Mouse (Mus musculus) adrenal gland, adult 18-20 months (tissue): ENCODE measurements around the gene Foxn3. TPM values are rescaled to one million over a fixed set of nuclear protein-coding genes. Genes with fewer than 3 reads are reported as not detected.

Source experiments
- DNase-seq, 2 experiments: peaks; one replicate each; pipeline ENCODE4 v3.0.0; 2021 to 2022; ENCODE audit warnings: low spot score in 2 of 2
- total RNA-seq, 2 experiments: library from RNA; stranded (reverse); gene quantifications; 1 replicate in 1 of 2; 2 replicates in 1 of 2; pipeline ENCODE4 v1.2.3; 2021

The Foxn3 gene
- total RNA-seq, 2 experiments from 2014 or later, result 41.4 to 49.2 TPM

DNA sequence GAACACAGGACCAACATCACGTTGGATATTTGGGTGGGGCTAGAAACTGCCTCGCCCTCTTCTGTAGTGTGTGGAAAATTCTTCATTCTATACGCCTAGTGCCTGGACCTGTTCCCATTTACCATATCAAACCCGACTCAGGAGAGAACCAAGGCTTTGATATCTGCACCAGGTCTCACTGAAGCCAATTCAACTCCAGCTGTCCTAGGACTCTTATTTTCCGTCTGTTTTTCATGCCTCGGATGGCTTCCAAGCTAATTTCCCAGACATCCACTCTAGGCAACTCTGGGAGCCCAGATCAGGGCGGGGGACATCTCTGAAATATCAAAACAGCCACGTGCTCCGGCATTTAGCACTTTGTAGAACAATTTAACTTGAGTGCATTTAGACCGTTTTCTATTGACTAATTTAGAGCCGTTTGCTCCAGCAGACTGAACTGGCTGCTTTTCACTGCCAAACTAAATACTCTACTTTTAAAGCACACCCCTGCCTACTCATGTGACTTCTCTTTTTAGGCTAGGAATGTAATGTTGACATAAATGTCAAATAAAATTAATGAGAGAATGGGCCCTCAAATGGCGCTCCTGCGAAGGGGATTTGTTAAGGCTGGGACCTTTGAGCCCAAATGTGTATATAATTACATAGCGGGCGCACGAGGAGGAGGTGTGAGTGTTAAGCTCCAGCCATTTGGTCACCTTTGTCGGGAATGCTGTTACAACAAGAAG, 33.5 kb downstream of the Foxn3 start:
- DNase-seq, result no peak

- DNase-seq, result no peak
Observed at GRCm38 (mm10) chr12:99528958-99529357, 34.4 kb downstream of the Foxn3 start.

GRCm38 (mm10) chr12:99527452-99527851, 35.9 kb downstream of the Foxn3 start:
- DNase-seq, result no peak

- DNase-seq, result no peak
Observed at GRCm38 (mm10) chr12:99526571-99527140, 36.7 kb downstream of the Foxn3 start.

DNA sequence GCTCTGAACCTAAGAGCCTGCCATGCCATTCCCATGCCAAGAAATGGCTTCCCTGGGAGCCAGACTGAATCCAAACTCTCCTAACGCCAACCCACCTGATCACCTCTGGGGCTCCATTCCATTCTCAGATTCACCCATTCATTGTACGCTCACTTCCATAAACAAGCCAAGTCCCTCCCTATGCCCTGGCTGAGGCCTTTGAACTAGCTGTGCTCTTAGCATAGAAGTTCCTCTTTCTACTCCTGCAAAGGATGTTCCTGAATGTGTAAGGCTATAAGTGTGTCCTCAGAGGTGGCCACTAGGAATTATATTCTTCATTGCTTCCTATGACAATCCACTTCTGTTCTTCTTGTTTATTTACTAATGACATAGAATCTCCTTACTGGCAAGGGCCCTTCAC, 40.5 kb downstream of the Foxn3 start:
- DNase-seq, result no peak

- no peak for DNase-seq
Observed at GRCm38 (mm10) chr12:99519862-99520261, 43.5 kb downstream of the Foxn3 start.

- DNase-seq, result peak in 1 of 2 experiments; percentile 15
Observed at GRCm38 (mm10) chr12:99519191-99519614, 44.2 kb downstream of the Foxn3 start.

GRCm38 (mm10) chr12:99518640-99519039, 44.7 kb downstream of the Foxn3 start:
- DNase-seq, result no peak

DNA sequence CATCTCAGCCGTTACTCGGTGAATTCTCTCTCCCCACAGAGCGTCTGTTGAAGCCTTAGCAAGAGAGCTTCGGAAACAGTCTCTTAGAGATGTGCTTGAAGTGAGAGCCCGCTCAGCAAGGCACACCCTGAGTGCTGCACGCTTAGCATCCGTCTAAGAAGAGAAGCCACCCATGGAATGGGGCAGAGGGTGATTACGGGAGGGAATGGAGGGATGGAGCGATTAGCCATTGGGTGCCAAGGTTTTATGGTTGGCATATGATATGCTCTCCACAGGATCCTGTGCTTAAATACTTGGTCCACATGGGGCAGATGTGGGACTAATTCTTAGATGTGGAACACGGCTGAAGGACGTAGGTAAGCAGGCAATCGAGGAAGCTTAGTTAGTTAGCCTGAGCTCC, 45.3 kb downstream of the Foxn3 start:
- no peak for DNase-seq

DNA sequence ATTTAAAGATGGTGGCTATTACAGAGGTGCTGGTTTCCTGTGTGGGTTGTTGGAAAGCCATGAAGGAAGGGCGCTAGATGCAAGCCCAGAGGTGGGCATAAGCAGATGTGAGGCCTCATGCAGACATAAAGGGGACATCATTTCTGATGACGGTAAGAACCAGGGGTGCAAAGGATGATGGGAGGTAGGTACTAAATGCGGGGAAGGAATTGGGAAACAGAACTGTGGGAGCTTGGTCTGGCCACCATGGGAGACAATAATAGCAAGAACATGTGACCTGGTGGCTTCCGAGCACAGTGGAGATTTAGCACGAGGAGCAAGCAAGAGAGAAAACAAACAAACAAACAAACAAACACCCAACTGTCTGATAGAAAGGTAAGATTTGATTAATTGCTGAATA, 46.1 kb downstream of the Foxn3 start:
- DNase-seq, result no peak

- no peak for DNase-seq
Observed at GRCm38 (mm10) chr12:99515481-99515880, 47.9 kb downstream of the Foxn3 start.

DNA sequence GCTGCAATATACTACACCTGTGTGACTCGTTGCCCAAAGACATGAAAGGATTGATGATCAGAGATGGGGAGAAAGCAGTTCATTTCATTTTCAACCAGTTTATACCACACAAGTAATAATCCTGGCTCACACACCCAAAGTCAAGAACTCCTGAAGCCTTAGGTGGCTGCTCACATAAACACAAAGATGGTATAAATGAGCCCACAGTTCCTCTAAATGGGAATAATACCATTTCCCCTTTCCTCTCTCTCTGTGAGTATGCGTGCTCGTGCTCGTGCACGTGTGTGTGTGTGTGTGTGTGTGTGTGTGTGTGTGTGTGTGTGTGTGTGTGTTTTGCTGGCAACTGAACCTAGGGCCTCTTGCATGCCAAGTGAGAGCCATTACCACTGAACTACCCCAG, 51.7 kb downstream of the Foxn3 start:
- no peak for DNase-seq

DNA sequence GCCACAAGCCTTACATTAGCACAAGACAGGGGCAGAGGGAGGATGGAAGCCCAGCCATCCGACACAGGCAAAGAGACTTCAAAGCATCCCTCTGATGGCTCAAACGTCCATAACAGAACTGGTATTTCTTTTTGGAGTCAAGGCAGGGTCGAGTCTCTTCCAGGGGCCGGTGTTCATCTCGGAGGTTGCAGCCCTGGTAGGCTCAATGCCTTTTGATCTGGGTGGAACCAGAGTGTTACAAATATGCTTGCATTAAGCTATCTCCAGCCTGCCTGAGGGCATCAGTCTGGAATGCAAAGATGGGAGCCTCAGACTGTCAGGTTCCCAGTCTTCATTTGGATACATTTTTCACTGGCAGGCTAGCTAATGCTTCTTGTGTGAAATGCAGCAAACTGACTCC, 52.6 kb downstream of the Foxn3 start:
- no peak for DNase-seq

GRCm38 (mm10) chr12:99502225-99502624, 61.2 kb downstream of the Foxn3 start:
- DNase-seq, result no peak

DNA sequence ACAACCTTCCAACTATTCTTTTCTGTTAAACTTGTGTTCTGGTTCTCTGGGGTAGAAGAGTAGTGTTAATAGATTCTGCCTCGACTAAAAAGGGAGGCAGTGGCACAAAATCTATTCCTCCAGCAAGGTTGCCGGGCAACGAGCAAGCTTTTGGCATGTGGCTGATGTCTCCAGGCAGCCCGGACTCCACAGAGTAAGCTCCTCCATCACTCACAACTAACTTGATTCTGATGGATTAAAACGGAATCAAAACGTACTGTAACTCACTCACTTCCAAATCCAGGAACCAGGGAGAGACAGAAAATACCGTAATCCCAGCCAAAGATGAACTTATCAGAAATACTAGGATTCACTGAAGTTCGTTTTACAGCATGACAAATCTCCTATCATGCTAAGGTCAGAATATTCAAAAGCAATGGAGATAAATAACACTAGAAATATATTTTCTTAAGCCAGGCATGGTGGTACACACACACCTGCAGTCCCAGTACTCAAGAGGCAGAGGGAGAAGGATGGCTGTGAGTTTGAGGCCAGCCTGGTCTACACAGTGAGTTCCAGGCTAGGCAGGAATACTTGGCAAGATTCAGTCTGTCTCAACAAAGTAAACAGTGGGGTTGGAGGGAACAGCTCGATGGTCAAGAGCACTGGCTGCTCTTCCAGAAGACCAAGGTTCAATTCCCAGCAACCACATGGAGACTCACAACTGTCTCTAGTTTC, 64.2 kb downstream of the Foxn3 start:
- DNase-seq, result no peak

DNA sequence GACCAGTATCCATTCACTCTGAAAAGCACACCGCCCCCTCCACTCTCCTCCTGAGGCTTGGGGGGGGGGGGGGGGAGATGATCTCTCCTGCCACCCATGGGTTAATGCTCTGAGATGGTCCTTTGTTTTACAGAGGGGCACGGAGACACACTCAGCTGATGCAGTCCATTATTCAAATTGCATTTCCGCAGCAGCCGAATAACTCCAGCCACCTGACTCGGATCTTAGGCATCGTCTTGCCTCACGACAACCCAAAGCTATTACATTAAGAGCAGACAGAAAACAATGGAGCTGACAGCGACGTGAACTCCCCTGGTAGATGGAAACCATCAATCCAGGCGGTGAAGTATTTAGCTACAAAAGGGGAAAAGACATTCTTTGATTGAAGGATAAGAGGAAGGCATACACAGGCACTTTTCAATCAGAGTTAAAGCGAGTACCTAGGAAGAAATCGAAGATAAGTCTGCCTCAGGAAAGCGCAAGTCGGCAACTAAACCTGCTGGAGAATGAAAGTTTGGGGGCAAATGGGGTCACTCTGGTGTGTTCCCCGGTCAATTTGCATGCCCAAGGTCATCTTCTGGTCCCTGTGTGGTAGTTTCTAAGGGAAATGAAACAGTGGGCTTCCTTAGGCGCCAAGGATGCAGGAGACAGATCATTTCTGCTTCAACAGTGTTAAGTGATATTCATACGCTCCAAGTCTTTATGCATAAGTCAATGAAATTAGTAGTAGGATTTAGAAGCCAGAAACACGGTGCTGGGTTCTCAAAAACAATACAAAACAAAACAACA, 65.0 kb downstream of the Foxn3 start:
- DNase-seq, result no peak

- no peak for DNase-seq
Observed at GRCm38 (mm10) chr12:99496945-99497344, 66.4 kb downstream of the Foxn3 start.

DNA sequence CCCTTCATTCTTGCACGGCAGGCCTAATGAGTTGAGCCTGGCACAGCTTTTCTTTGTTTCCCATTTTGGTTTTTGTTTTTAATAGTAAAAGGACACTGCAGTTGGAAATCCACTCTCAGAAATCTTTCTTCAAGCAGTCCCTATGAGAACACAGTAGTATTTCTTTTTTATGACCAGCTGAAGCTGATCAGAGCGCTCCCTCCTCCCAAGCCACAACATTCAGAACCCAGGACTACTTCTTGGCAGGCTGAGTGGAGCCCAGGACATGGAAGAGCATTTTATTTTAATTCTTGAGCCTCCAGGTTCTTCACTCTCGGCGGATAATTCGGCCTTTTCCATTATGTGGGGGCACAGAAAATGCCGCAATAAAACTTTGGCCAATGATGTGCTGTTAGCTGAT, 73.2 kb downstream of the Foxn3 start:
- DNase-seq, result no peak

DNA sequence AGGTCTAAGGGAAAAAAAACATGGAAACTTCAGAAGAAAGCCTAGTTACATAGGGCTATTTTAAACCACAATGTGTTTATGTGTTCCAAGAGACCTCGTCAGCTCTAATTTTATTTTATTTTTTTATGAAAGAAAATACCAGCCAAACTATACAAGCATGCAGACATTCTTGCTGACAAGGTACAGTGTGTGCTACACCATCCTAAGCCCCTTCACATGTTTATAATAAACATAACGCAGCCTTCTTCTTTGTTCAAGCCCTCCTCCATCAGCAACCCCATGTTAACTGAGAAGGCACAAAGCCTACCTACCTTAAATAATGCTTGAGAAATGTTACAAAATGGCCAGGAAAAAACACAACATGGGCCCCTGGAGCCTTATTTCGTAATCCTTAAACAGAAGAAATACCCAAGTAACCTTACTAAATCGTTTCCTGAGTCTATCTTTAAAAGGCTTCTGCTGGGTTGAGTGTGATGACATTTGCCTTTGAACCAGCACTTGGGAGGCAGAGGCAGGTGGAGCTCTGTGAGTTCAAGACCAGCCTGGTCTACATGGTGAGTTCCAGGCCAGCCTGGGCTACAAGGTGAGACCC, 74.3 kb downstream of the Foxn3 start:
- no peak for DNase-seq

GRCm38 (mm10) chr12:99480372-99480771, 83.0 kb downstream of the Foxn3 start:
- DNase-seq, result no peak

DNA sequence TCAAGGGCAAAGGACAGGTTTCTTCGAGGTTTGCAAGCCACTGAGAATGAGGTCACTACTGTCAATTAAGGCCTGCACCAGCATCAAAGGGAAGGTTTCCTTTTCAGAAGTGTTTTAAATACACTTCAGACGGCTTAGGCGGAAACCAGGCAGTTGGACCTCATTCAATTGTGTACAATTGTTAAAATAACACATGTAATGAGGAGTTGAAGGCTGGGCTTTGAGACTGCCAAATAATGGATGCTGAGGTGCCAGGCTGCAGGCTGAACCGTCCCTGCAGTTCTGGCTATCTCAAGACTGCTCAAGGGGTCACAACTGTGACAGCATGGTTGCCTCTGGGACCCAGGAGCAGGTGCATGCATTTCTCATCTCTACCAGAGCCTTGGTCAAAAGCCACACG, 89.2 kb downstream of the Foxn3 start:
- no peak for DNase-seq
